Mouse (Mus musculus): Measurements from ENCODE around the gene Vstm4. TPM values are rescaled to one million over a fixed set of nuclear protein-coding genes. Genes with fewer than 3 reads are reported as not detected.

Vstm4 gene
- polyA plus RNA-seq, 1 experiment from 2014 or later: 5.5 TPM

GRCm38 (mm10) chr14:32984176-32984738, 127.7 kb downstream of the Vstm4 start:
- Histone ChIP-seq H3K4me3 (ENCODE audit: low read depth, low read length) (no peak overlapping the region), H3K4me2 (no peak overlapping the region), H3K27me3 (replicated peaks; ENCODE audit: control insufficient read depth, insufficient read depth, low read length) (no peaks in the 10 kb centered on the region), H3K4me1 (replicated peaks; ENCODE audit: control insufficient read depth, insufficient read depth, low read length) (no peaks in the 10 kb centered on the region), H3K27ac (ENCODE audit: low read depth, low read length) (no peak overlapping the region), H3K9me3 (ENCODE audit: control insufficient read depth, low read length) (no peaks in the 10 kb centered on the region), H3K36me3 (ENCODE audit: control insufficient read depth, insufficient read depth, low read length) (no peaks in the 10 kb centered on the region), H3K9ac (ENCODE audit: low read depth, low read length) (no peak overlapping the region)
- 60% methylated on average over 6 of the region's 6 CpGs for WGBS
- DNase-seq (ENCODE audit: low spot score): no peak
- ATAC-seq (replicated peaks; ENCODE audit: low FRiP score): no peak

GRCm38 (mm10) chr14:32986659-32987058, 130.1 kb downstream of the Vstm4 start:
- ATAC-seq (replicated peaks; ENCODE audit: low FRiP score): no peak
- Histone ChIP-seq H3K4me2 (no peak overlapping the region), H3K4me3 (ENCODE audit: low read depth, low read length) (no peak overlapping the region), H3K36me3 (ENCODE audit: control insufficient read depth, insufficient read depth, low read length) (no peaks in the 10 kb centered on the region), H3K9me3 (ENCODE audit: control insufficient read depth, low read length) (no peaks in the 10 kb centered on the region), H3K27me3 (replicated peaks; ENCODE audit: control insufficient read depth, insufficient read depth, low read length) (no peaks in the 10 kb centered on the region), H3K27ac (ENCODE audit: low read depth, low read length) (no peak overlapping the region), H3K4me1 (replicated peaks; ENCODE audit: control insufficient read depth, insufficient read depth, low read length) (no peaks in the 10 kb centered on the region), H3K9ac (ENCODE audit: low read depth, low read length) (no peak overlapping the region)
- no peak for DNase-seq (ENCODE audit: low spot score)
- 69% methylated on average over 4 of the region's 4 CpGs for WGBS

Other genes starting within 250 kb of the Vstm4 start
- not detected in 2 replicates for gene 3425401B19Rik, start 171.5 kb upstream of the Vstm4 start, polyA plus RNA-seq (2014; fragmentation: Nextera tagmentation; extraction: Ambion mirVana)
- 1.7 and 1.8 TPM in 2 replicates for gene Tmem273, start 70.8 kb upstream of the Vstm4 start, polyA plus RNA-seq (2014; fragmentation: Nextera tagmentation; extraction: Ambion mirVana)
- gene Fam170b, start 22.8 kb upstream of the Vstm4 start, polyA plus RNA-seq (2014; fragmentation: Nextera tagmentation; extraction: Ambion mirVana): not detected in 2 replicates
- 0.14 and 0.75 TPM in 2 replicates for gene Lrrc18, start 134.6 kb downstream of the Vstm4 start, polyA plus RNA-seq (2014; fragmentation: Nextera tagmentation; extraction: Ambion mirVana)